Mouse (Mus musculus) hindbrain, embryonic 16.5 days (tissue): ENCODE measurements around the gene Mmp15. TPM values are rescaled to one million over a fixed set of nuclear protein-coding genes. Genes with fewer than 3 reads are reported as not detected.
A peak's percentile ranks its signal among the peaks of the same experiment; 100 is the strongest.
"Not testable (repeated sequence)": the region's sequence is repeated elsewhere in the genome, so short reads cannot be mapped to it uniquely, and the experiment has no call there.

Source experiments
- ATAC-seq: fragments of 200-750 bp; cut with Nextera tagmentation; 2 replicates; pipeline ENCODE4 v1.8.0; 2017; ENCODE audit warnings: moderate TSS enrichment, moderate library complexity
- H3K27ac ChIP-seq: fragments of 300-500 bp; sonication (generic); 2 replicates; pipeline ENCODE4 v1.5.1; 2014; ENCODE audit warnings: low read depth, mild to moderate bottlenecking, control low read depth, low read length, moderate library complexity
- H3K27me3 ChIP-seq: fragments of 300-500 bp; sonication (generic); replicated peaks from 2 replicates; pipeline ENCODE4 v1.6.1; 2014; ENCODE audit warnings: low read length; ENCODE audit not compliant: control insufficient read depth, insufficient read depth
- H3K36me3 ChIP-seq: fragments of 300-500 bp; sonication (generic); 2 replicates; pipeline ENCODE4 v1.6.1; 2014; ENCODE audit warnings: mild to moderate bottlenecking, low read length, moderate library complexity, mixed read lengths; ENCODE audit not compliant: control insufficient read depth, insufficient read depth
- H3K4me1 ChIP-seq: fragments of 300-500 bp; sonication (generic); 2 replicates; pipeline ENCODE4 v1.6.1; 2014; ENCODE audit warnings: low read depth, low read length; ENCODE audit not compliant: control insufficient read depth, insufficient read depth
- H3K4me2 ChIP-seq: fragments of 300-500 bp; sonication (generic); 2 replicates; pipeline ENCODE4 v1.6.1; 2014; ENCODE audit warnings: mild to moderate bottlenecking, low read length, control low read depth, moderate library complexity
- H3K4me3 ChIP-seq: fragments of 300-500 bp; sonication (generic); 2 replicates; pipeline ENCODE4 v1.5.1; 2014; ENCODE audit warnings: mild to moderate bottlenecking, low read length, control low read depth, moderate library complexity
- H3K9ac ChIP-seq: fragments of 300-500 bp; sonication (generic); 2 replicates; pipeline ENCODE4 v1.6.1; 2014; ENCODE audit warnings: low read depth, mild to moderate bottlenecking, control low read depth, low read length, moderate library complexity
- H3K9me3 ChIP-seq: fragments of 300-500 bp; sonication (generic); 2 replicates; pipeline ENCODE4 v1.6.1; 2014; ENCODE audit warnings: mild to moderate bottlenecking, low read length, moderate library complexity; ENCODE audit not compliant: control insufficient read depth
- WGBS: fragments of 180-500 bp; shearing (Covaris S2); extraction: QIAGEN DNeasy Blood & Tissue Kit; methylation state at CpG from one replicate; pipeline ENCODE4 v1.1.7; 2014; 5-methylcytosine and 5-hydroxymethylcytosine counted together
- polyA plus RNA-seq: library from polyadenylated mRNA; unstranded; fragments of >200 nt; fragmentation: Nextera tagmentation; extraction: Ambion mirVana; gene quantifications from 2 replicates; pipeline ENCODE4 v1.2.1, GENCODE M21; 2015

Mmp15 gene
- polyA plus RNA-seq, 1 experiment from 2014 or later = 15.7 TPM

GRCm38 (mm10) chr8:95369581-95370326, 17.7 kb downstream of the Mmp15 start:
- Histone ChIP-seq H3K4me1 (no peaks in the 10 kb centered on the region), H3K9me3 (no peaks in the 10 kb centered on the region), H3K36me3 (peaks cover 19% of the 10 kb centered on the region), H3K27me3 (no peaks in the 10 kb centered on the region), H3K4me2 (no peak overlapping the region), H3K4me3 (no peak overlapping the region), H3K9ac (no peak overlapping the region), H3K27ac (no peak overlapping the region)
- no peak for ATAC-seq
- WGBS = 60% methylated on average over 20 of the region's 20 CpGs

GRCm38 (mm10) chr8:95373389-95374002, 21.4 kb downstream of the Mmp15 start:
- ATAC-seq = no peak
- H3K9ac ChIP-seq = no peak overlapping the region
- H3K27me3 ChIP-seq = no peaks in the 10 kb centered on the region
- no peak overlapping the region for H3K27ac ChIP-seq
- no peak overlapping the region for H3K4me2 ChIP-seq
- no peaks in the 10 kb centered on the region for H3K9me3 ChIP-seq
- no peaks in the 10 kb centered on the region for H3K4me1 ChIP-seq
- H3K4me3 ChIP-seq = no peak overlapping the region
- 77% methylated on average over 12 of the region's 12 CpGs for WGBS
- H3K36me3 ChIP-seq = peaks cover 14% of the 10 kb centered on the region

- H3K4me2 ChIP-seq = no peak overlapping the region
- H3K4me3 ChIP-seq = no peak overlapping the region
- no peak overlapping the region for H3K27ac ChIP-seq
- H3K36me3 ChIP-seq = peaks cover 12% of the 10 kb centered on the region
- H3K4me1 ChIP-seq = no peaks in the 10 kb centered on the region
- WGBS = 79% methylated on average over 3 of the region's 3 CpGs
- no peaks in the 10 kb centered on the region for H3K9me3 ChIP-seq
- H3K9ac ChIP-seq = no peak overlapping the region
- no peaks in the 10 kb centered on the region for H3K27me3 ChIP-seq
- no peak for ATAC-seq
Measured at GRCm38 (mm10) chr8:95374429-95374828, 22.4 kb downstream of the Mmp15 start.

GRCm38 (mm10) chr8:95375374-95375930, 23.4 kb downstream of the Mmp15 start:
- peak; percentile 63; the same call in 1 of the 2 replicates for ATAC-seq
- H3K4me2 ChIP-seq = no peak overlapping the region
- peaks cover 11% of the 10 kb centered on the region for H3K36me3 ChIP-seq
- H3K4me3 ChIP-seq = no peak overlapping the region
- H3K27ac ChIP-seq = no peak overlapping the region
- no peaks in the 10 kb centered on the region for H3K4me1 ChIP-seq
- no peaks in the 10 kb centered on the region for H3K27me3 ChIP-seq
- WGBS = 85% methylated on average over 7 of the region's 7 CpGs
- no peaks in the 10 kb centered on the region for H3K9me3 ChIP-seq
- H3K9ac ChIP-seq = no peak overlapping the region

GRCm38 (mm10) chr8:95376309-95376999, 24.4 kb downstream of the Mmp15 start:
- Histone ChIP-seq H3K4me2 (no peak overlapping the region), H3K4me3 (no peak overlapping the region), H3K27me3 (no peaks in the 10 kb centered on the region), H3K9me3 (no peaks in the 10 kb centered on the region), H3K4me1 (no peaks in the 10 kb centered on the region), H3K9ac (no peak overlapping the region), H3K27ac (no peak overlapping the region), H3K36me3 (peaks cover 8% of the 10 kb centered on the region)
- 87% methylated on average over 11 of the region's 12 CpGs for WGBS
- ATAC-seq = no peak

GRCm38 (mm10) chr8:95377101-95377500, 25.0 kb downstream of the Mmp15 start:
- no peak overlapping the region for H3K4me2 ChIP-seq
- H3K4me3 ChIP-seq = no peak overlapping the region
- ATAC-seq = no peak
- no peaks in the 10 kb centered on the region for H3K27me3 ChIP-seq
- H3K27ac ChIP-seq = no peak overlapping the region
- no peaks in the 10 kb centered on the region for H3K4me1 ChIP-seq
- 85% methylated on average over 4 of the region's 4 CpGs for WGBS
- H3K36me3 ChIP-seq = peaks cover 6% of the 10 kb centered on the region
- H3K9me3 ChIP-seq = no peaks in the 10 kb centered on the region
- H3K9ac ChIP-seq = no peak overlapping the region

GRCm38 (mm10) chr8:95377863-95378291, 25.8 kb downstream of the Mmp15 start:
- WGBS = 54% methylated on average over 7 of the region's 7 CpGs
- no peak for ATAC-seq
- no peaks in the 10 kb centered on the region for H3K4me1 ChIP-seq
- H3K27ac ChIP-seq = no peak overlapping the region
- H3K4me3 ChIP-seq = no peak overlapping the region
- H3K4me2 ChIP-seq = no peak overlapping the region
- no peak overlapping the region for H3K9ac ChIP-seq
- no peaks in the 10 kb centered on the region for H3K9me3 ChIP-seq
- H3K27me3 ChIP-seq = no peaks in the 10 kb centered on the region
- H3K36me3 ChIP-seq = no peaks in the 10 kb centered on the region; the same call in 1 of the 2 replicates

- H3K4me3 ChIP-seq, H3K4me1 ChIP-seq, H3K9me3 ChIP-seq, H3K9ac ChIP-seq, H3K4me2 ChIP-seq, ATAC-seq, H3K36me3 ChIP-seq, H3K27me3 ChIP-seq, H3K27ac ChIP-seq: not testable (repeated sequence)
- over 99% methylated on average over 11 of the region's 11 CpGs for WGBS
Measured at GRCm38 (mm10) chr8:95378928-95379327, 26.9 kb downstream of the Mmp15 start.

- Histone ChIP-seq H3K4me1 (no peaks in the 10 kb centered on the region), H3K4me3 (no peak overlapping the region), H3K9me3 (no peaks in the 10 kb centered on the region), H3K4me2 (no peak overlapping the region), H3K9ac (no peak overlapping the region), H3K27me3 (no peaks in the 10 kb centered on the region), H3K36me3 (no peaks in the 10 kb centered on the region), H3K27ac (no peak overlapping the region)
- ATAC-seq = no peak
Measured at GRCm38 (mm10) chr8:95380953-95381352, 28.9 kb downstream of the Mmp15 start.
